26 mouse cellular contexts compared by ENCODE assay signal in genomic region chr1:86119549-86119948, GRCm38 (mm10). TPM values are rescaled to one million over a fixed set of nuclear protein-coding genes. Genes with fewer than 3 reads are reported as not detected.
DNase-seq lines count a peak whose midpoint lies in the region; ATAC-seq and TF ChIP-seq lines count a peak whose summit lies in the region.
"Had no signal": no experiment of that assay in that cellular context is flagged by ENCODE, and none has a peak within 500 bp of the region (broad histone marks: within the 10 kb centered on the region; RNA-seq: fewer than 3 reads in every experiment).

No protein-coding gene starts in this region.

- no peak for TF ChIP-seq POLR2A in bone marrow macrophage, adult 2 months (IDR thresholded peaks at IDR 0.05; ENCODE audit: borderline replicate concordance, low read depth, low read length)

- H3K36me3 ChIP-seq in kidney, embryonic 14.5 days (ENCODE audit: control insufficient read depth, insufficient read depth, low read length): peaks cover 53% of the 10 kb centered on the region
- H3K36me3 ChIP-seq in kidney, embryonic 16.5 days (ENCODE audit: insufficient read depth, low read length): peaks cover 41% of the 10 kb centered on the region
- H3K36me3 ChIP-seq in macrophage (ENCODE audit: inconsistent target): peaks cover 21% of the 10 kb centered on the region

- 57% methylated on average over 4 of the region's 4 CpGs for WGBS in kidney, embryonic 14.5 days
- WGBS in kidney, embryonic 16.5 days: 51% methylated on average over 4 of the region's 4 CpGs
- 98% methylated on average over 4 of the region's 4 CpGs for WGBS in macrophage (ENCODE audit: missing documents)

- H3K27me3 ChIP-seq in kidney, embryonic 14.5 days (ENCODE audit: control insufficient read depth, insufficient read depth, low read length): no peaks in the 10 kb centered on the region
- no peaks in the 10 kb centered on the region for H3K27me3 ChIP-seq in kidney, embryonic 16.5 days (ENCODE audit: insufficient read depth, low read length)
- H3K27me3 ChIP-seq: embryonic facial prominence, embryonic 13.5 days; embryonic facial prominence, embryonic 15.5 days; forebrain, embryonic 12.5 days had no signal

- no peaks in the 10 kb centered on the region for H3K9me3 ChIP-seq in kidney, embryonic 14.5 days (ENCODE audit: control insufficient read depth, low read length)
- H3K9me3 ChIP-seq in kidney, embryonic 16.5 days (ENCODE audit: low read length): no peaks in the 10 kb centered on the region
- H3K9me3 ChIP-seq: embryonic facial prominence, embryonic 13.5 days; embryonic facial prominence, embryonic 15.5 days; forebrain, embryonic 10.5 days; forebrain, embryonic 12.5 days had no signal

- H3K79me2 ChIP-seq in macrophage (ENCODE audit: inconsistent target): peaks cover 21% of the 10 kb centered on the region

- DNase-seq in kidney, adult 9 months: no peak
- DNase-seq in kidney, postnatal 10 days: no peak
- no peak for DNase-seq in adrenal gland, postnatal 14 days
- DNase-seq: adrenal gland, adult 2 months; adrenal gland, postnatal 10 days; adrenal gland, postnatal 36 days; cerebellum, adult 11 months; cerebellum, adult 18-20 months; cerebellum, adult 8-10 months; cerebellum, adult 9-11 months; cerebellum, postnatal 14 days; cerebellum, postnatal 36 days; embryo, embryonic 11 days had no signal

- ATAC-seq in kidney, embryonic 14.5 days (ENCODE audit: low FRiP score, low TSS enrichment): peak; percentile 92
- ATAC-seq in kidney, embryonic 16.5 days (ENCODE audit: low FRiP score, low TSS enrichment): peak; percentile 77
- ATAC-seq: forebrain, embryonic 14.5 days; forebrain, embryonic 16.5 days had no signal

- no peak overlapping the region for H3K4me2 ChIP-seq in kidney, embryonic 14.5 days (replicated peaks; ENCODE audit: low read depth, low read length)
- H3K4me2 ChIP-seq in kidney, embryonic 16.5 days (replicated peaks; ENCODE audit: low read depth, low read length): no peak overlapping the region
- H3K4me2 ChIP-seq: embryonic facial prominence, embryonic 13.5 days; embryonic facial prominence, embryonic 15.5 days; forebrain, embryonic 12.5 days had no signal

- H3K9ac ChIP-seq in kidney, embryonic 14.5 days (ENCODE audit: low read depth, low read length): no peak overlapping the region
- H3K9ac ChIP-seq in kidney, embryonic 16.5 days (replicated peaks; ENCODE audit: low read length): no peak overlapping the region
- H3K9ac ChIP-seq: embryonic facial prominence, embryonic 13.5 days; embryonic facial prominence, embryonic 15.5 days; forebrain, embryonic 12.5 days had no signal

- H3K4me1 ChIP-seq in kidney, embryonic 14.5 days (ENCODE audit: control insufficient read depth, insufficient read depth, low read length): no peaks in the 10 kb centered on the region
- 0 out of 2 replicates have a peak, but pooled peaks cover 2% of the 10 kb centered on the region for H3K4me1 ChIP-seq in kidney, embryonic 16.5 days (ENCODE audit: insufficient read depth, low read length)
- peaks cover 34% of the 10 kb centered on the region for H3K4me1 ChIP-seq in bone marrow macrophage, adult 2 months (ENCODE audit: control insufficient read depth, insufficient read depth, low read length)
- H3K4me1 ChIP-seq: embryonic facial prominence, embryonic 13.5 days; embryonic facial prominence, embryonic 15.5 days; forebrain, embryonic 10.5 days; forebrain, embryonic 12.5 days had no signal

- TF ChIP-seq CTCF in bone marrow macrophage, adult 2 months (IDR thresholded peaks at IDR 0.05; ENCODE audit: low read depth, low read length): no peak

- no peak overlapping the region for H3K4me3 ChIP-seq in kidney, embryonic 14.5 days (ENCODE audit: low read length)
- no peak overlapping the region for H3K4me3 ChIP-seq in kidney, embryonic 16.5 days (ENCODE audit: low read length)
- no peak overlapping the region for H3K4me3 ChIP-seq in bone marrow macrophage, adult 2 months (ENCODE audit: insufficient read depth, low read length)
- H3K4me3 ChIP-seq in macrophage (ENCODE audit: inconsistent target): no peak overlapping the region
- H3K4me3 ChIP-seq: embryonic facial prominence, embryonic 13.5 days; embryonic facial prominence, embryonic 15.5 days; erythroblast, embryonic 14.5 days; forebrain, embryonic 10.5 days; forebrain, embryonic 12.5 days had no signal

- peak overlapping the region; percentile 63; the same call in 1 of the 2 replicates for H3K27ac ChIP-seq in kidney, embryonic 14.5 days (ENCODE audit: low read depth, low read length)
- H3K27ac ChIP-seq in kidney, embryonic 16.5 days (ENCODE audit: low read length): no peak overlapping the region
- peak overlapping the region; percentile 98 for H3K27ac ChIP-seq in bone marrow macrophage, adult 2 months (ENCODE audit: insufficient read depth, low read depth, low read length)
- peak overlapping the region; percentile 84 for H3K27ac ChIP-seq in macrophage
- H3K27ac ChIP-seq: embryonic facial prominence, embryonic 13.5 days; embryonic facial prominence, embryonic 15.5 days; forebrain, embryonic 10.5 days; forebrain, embryonic 12.5 days had no signal

RNA-seq across cellular contexts. Expression of gene Htr2b, which starts 7.8 kb away (rescaled TPM):
- 1.2 and 1.3 TPM in 2 replicates for polyA plus RNA-seq in kidney, embryonic 14.5 days (2014; fragmentation: Nextera tagmentation; extraction: Ambion mirVana)
- 0.60 and 1.2 TPM in 2 replicates for polyA plus RNA-seq in kidney, embryonic 16.5 days (2015; fragmentation: Nextera tagmentation; extraction: Ambion mirVana)
- polyA plus RNA-seq in bone marrow macrophage, adult 2 months (2012; ENCODE audit: insufficient read depth, insufficient read length, missing spikeins): 0.39 and 0.76 TPM in 2 replicates
- 10 to 100 TPM in 1 of 26 experiments, 1 to 10 TPM in 9, under 1 TPM in 13, not detected in 3; 0.25 to 10.5 (median 0.92) TPM for total RNA-seq in macrophage (2018; cell fraction: chromatin; rRNA removed)
- total RNA-seq in macrophage (2018; cell fraction: cytosol; rRNA removed): 1 to 10 TPM in 17 of 26 experiments, under 1 TPM in 9; 0.33 to 6.1 (median 2.3) TPM
- total RNA-seq in macrophage (2018; cell fraction: nucleus; rRNA removed): 1 to 10 TPM in 19 of 26 experiments, under 1 TPM in 6, not detected in 1; 0.43 to 9.1 (median 2.3) TPM
- 2.2 to 9.7 TPM (median 5.1 TPM) in 3 replicates for polyA plus RNA-seq in macrophage (2018)
- total RNA-seq in adrenal gland, postnatal 14 days (2021): not detected in 2 replicates
- polyA plus RNA-seq: brain, embryonic 14.5 days; erythroblast, embryonic 14.5 days had no signal

RNA-seq across cellular contexts. Expression of gene Gm21972, which starts 13.9 kb away (rescaled TPM):
- polyA plus RNA-seq in kidney, embryonic 14.5 days (2014; fragmentation: Nextera tagmentation; extraction: Ambion mirVana): 0.53 and 0.76 TPM in 2 replicates
- polyA plus RNA-seq in kidney, embryonic 16.5 days (2015; fragmentation: Nextera tagmentation; extraction: Ambion mirVana): not detected in 2 replicates
- not detected in 2 replicates for polyA plus RNA-seq in bone marrow macrophage, adult 2 months (2012; ENCODE audit: insufficient read depth, insufficient read length, missing spikeins)
- 1 to 10 TPM in 7 of 26 experiments, not detected in 19; 1.0 to 4.0 (median 1.6) TPM for total RNA-seq in macrophage (2018; cell fraction: chromatin; rRNA removed)
- total RNA-seq in macrophage (2018; cell fraction: cytosol; rRNA removed): 1 to 10 TPM in 5 of 26 experiments, under 1 TPM in 8, not detected in 13; 0.24 to 1.6 (median 0.78) TPM
- 1 to 10 TPM in 5 of 26 experiments, not detected in 21; 1.0 to 2.2 (median 1.4) TPM for total RNA-seq in macrophage (2018; cell fraction: nucleus; rRNA removed)
- polyA plus RNA-seq in macrophage (2018): 5.7 TPM in 1 of 3 replicates, not detected in the others
- total RNA-seq in adrenal gland, postnatal 14 days (2021): 1.4 and 3.3 TPM in 2 replicates
- total RNA-seq: ES-E14 had no signal
- polyA plus RNA-seq: embryonic facial prominence, embryonic 13.5 days; embryonic facial prominence, embryonic 15.5 days; forebrain, embryonic 16.5 days had no signal

RNA-seq across cellular contexts. Expression of gene Armc9, which starts 35.0 kb away (rescaled TPM):
- polyA plus RNA-seq in kidney, embryonic 14.5 days (2014; fragmentation: Nextera tagmentation; extraction: Ambion mirVana): 18.9 and 30.5 TPM in 2 replicates
- 26.2 and 28.1 TPM in 2 replicates for polyA plus RNA-seq in kidney, embryonic 16.5 days (2015; fragmentation: Nextera tagmentation; extraction: Ambion mirVana)
- polyA plus RNA-seq in bone marrow macrophage, adult 2 months (2012; ENCODE audit: insufficient read depth, insufficient read length, missing spikeins): 3.1 and 4.8 TPM in 2 replicates
- total RNA-seq in macrophage (2018; cell fraction: chromatin; rRNA removed): 10 to 100 TPM in 22 of 26 experiments, 1 to 10 TPM in 4; 3.7 to 70.2 (median 35.1) TPM
- 1 to 10 TPM; 2.4 to 6.2 (median 4.2) TPM for total RNA-seq in macrophage (2018; cell fraction: cytosol; rRNA removed)
- 10 to 100 TPM in 17 of 26 experiments, 1 to 10 TPM in 9; 2.9 to 30.5 (median 13.3) TPM for total RNA-seq in macrophage (2018; cell fraction: nucleus; rRNA removed)
- polyA plus RNA-seq in macrophage (2018): 3.2 to 4.9 TPM (median 4.5 TPM) in 3 replicates
- 8.3 and 10.6 TPM in 2 replicates for total RNA-seq in adrenal gland, postnatal 14 days (2021)

RNA-seq across cellular contexts. Expression of gene Psmd1, which starts 55.4 kb away (rescaled TPM):
- 135 and 207 TPM in 2 replicates for polyA plus RNA-seq in kidney, embryonic 14.5 days (2014; fragmentation: Nextera tagmentation; extraction: Ambion mirVana)
- 184 and 194 TPM in 2 replicates for polyA plus RNA-seq in kidney, embryonic 16.5 days (2015; fragmentation: Nextera tagmentation; extraction: Ambion mirVana)
- polyA plus RNA-seq in bone marrow macrophage, adult 2 months (2012; ENCODE audit: insufficient read depth, insufficient read length, missing spikeins): 70.2 and 83.4 TPM in 2 replicates
- 100 to 1,000 TPM in 23 of 26 experiments, 10 to 100 TPM in 3; 84.5 to 173 (median 136) TPM for total RNA-seq in macrophage (2018; cell fraction: chromatin; rRNA removed)
- 100 to 1,000 TPM in 4 of 26 experiments, 10 to 100 TPM in 22; 69.1 to 112 (median 93.9) TPM for total RNA-seq in macrophage (2018; cell fraction: cytosol; rRNA removed)
- total RNA-seq in macrophage (2018; cell fraction: nucleus; rRNA removed): 100 to 1,000 TPM in 10 of 26 experiments, 10 to 100 TPM in 16; 70.8 to 155 (median 93.3) TPM
- 78.8 to 209 TPM (median 123 TPM) in 3 replicates for polyA plus RNA-seq in macrophage (2018)
- 107 TPM in 2 replicates for total RNA-seq in adrenal gland, postnatal 14 days (2021)
